Mouse (Mus musculus): ENCODE measurements around the gene Cdc26. TPM values are rescaled to one million over a fixed set of nuclear protein-coding genes. Genes with fewer than 3 reads are reported as not detected.

The Cdc26 gene
- polyA plus RNA-seq (2015; fragmentation: Illumina TruSeq; extraction: RNeasy Lipid Tissue Mini Kit (QIAGEN cat#74804); ENCODE audit: insufficient read depth, low replicate concordance) = 81.9 TPM

GRCm38 (mm10) chr4:62408601-62409282, at the start of gene Cdc26, which contains the start of gene Prpf4:
Gene Cdc26 (minus strand): TSS chr4:62408642.
Gene Prpf4 (plus strand): TSS chr4:62408797.

GRCm38 (mm10) chr4:62435081-62435480, 26.6 kb upstream of the Cdc26 start, which contains the start of gene Rnf183:
Gene Rnf183 (minus strand): TSS chr4:62435252.

GRCm38 (mm10) chr4:62360088-62360804, 48.2 kb downstream of the Cdc26 start, which contains the start of the genes Fkbp15 and Slc31a1:
Gene Fkbp15 (minus strand): TSS chr4:62360548.
Gene Slc31a1 (plus strand): TSS chr4:62360727.

Other genes starting within 250 kb of the Cdc26 start
- 2.5 TPM for gene Zfp37, start 177.6 kb downstream of the Cdc26 start, polyA plus RNA-seq (2015; fragmentation: Illumina TruSeq; extraction: RNeasy Lipid Tissue Mini Kit (QIAGEN cat#74804); ENCODE audit: insufficient read depth, low replicate concordance)
- gene Slc31a2, start 146.1 kb downstream of the Cdc26 start, polyA plus RNA-seq (2015; fragmentation: Illumina TruSeq; extraction: RNeasy Lipid Tissue Mini Kit (QIAGEN cat#74804); ENCODE audit: insufficient read depth, low replicate concordance) = 13.1 TPM
- gene Fkbp15, start 48.1 kb downstream of the Cdc26 start, polyA plus RNA-seq (2015; fragmentation: Illumina TruSeq; extraction: RNeasy Lipid Tissue Mini Kit (QIAGEN cat#74804); ENCODE audit: insufficient read depth, low replicate concordance) = 51.8 TPM
- gene Slc31a1, start 47.9 kb downstream of the Cdc26 start, polyA plus RNA-seq (2015; fragmentation: Illumina TruSeq; extraction: RNeasy Lipid Tissue Mini Kit (QIAGEN cat#74804); ENCODE audit: insufficient read depth, low replicate concordance) = 23.6 TPM
- 19.2 TPM for gene Prpf4, start 155 bp upstream of the Cdc26 start, polyA plus RNA-seq (2015; fragmentation: Illumina TruSeq; extraction: RNeasy Lipid Tissue Mini Kit (QIAGEN cat#74804); ENCODE audit: insufficient read depth, low replicate concordance)
- not detected for gene Rnf183, start 26.6 kb upstream of the Cdc26 start, polyA plus RNA-seq (2015; fragmentation: Illumina TruSeq; extraction: RNeasy Lipid Tissue Mini Kit (QIAGEN cat#74804); ENCODE audit: insufficient read depth, low replicate concordance)
- 0.55 TPM for gene Wdr31, start 62.3 kb upstream of the Cdc26 start, polyA plus RNA-seq (2015; fragmentation: Illumina TruSeq; extraction: RNeasy Lipid Tissue Mini Kit (QIAGEN cat#74804); ENCODE audit: insufficient read depth, low replicate concordance)
- 0.80 TPM for gene Bspry, start 71.4 kb upstream of the Cdc26 start, polyA plus RNA-seq (2015; fragmentation: Illumina TruSeq; extraction: RNeasy Lipid Tissue Mini Kit (QIAGEN cat#74804); ENCODE audit: insufficient read depth, low replicate concordance)
- 0.26 TPM for gene Hdhd3, start 94.8 kb upstream of the Cdc26 start, polyA plus RNA-seq (2015; fragmentation: Illumina TruSeq; extraction: RNeasy Lipid Tissue Mini Kit (QIAGEN cat#74804); ENCODE audit: insufficient read depth, low replicate concordance)
- 10.1 TPM for gene Alad, start 111.3 kb upstream of the Cdc26 start, polyA plus RNA-seq (2015; fragmentation: Illumina TruSeq; extraction: RNeasy Lipid Tissue Mini Kit (QIAGEN cat#74804); ENCODE audit: insufficient read depth, low replicate concordance)
- 38.6 TPM for gene Pole3, start 116.4 kb upstream of the Cdc26 start, polyA plus RNA-seq (2015; fragmentation: Illumina TruSeq; extraction: RNeasy Lipid Tissue Mini Kit (QIAGEN cat#74804); ENCODE audit: insufficient read depth, low replicate concordance)
- 0.59 TPM for gene 4933430I17Rik, start 116.7 kb upstream of the Cdc26 start, polyA plus RNA-seq (2015; fragmentation: Illumina TruSeq; extraction: RNeasy Lipid Tissue Mini Kit (QIAGEN cat#74804); ENCODE audit: insufficient read depth, low replicate concordance)
- gene Rgs3, start 151.2 kb upstream of the Cdc26 start, polyA plus RNA-seq (2015; fragmentation: Illumina TruSeq; extraction: RNeasy Lipid Tissue Mini Kit (QIAGEN cat#74804); ENCODE audit: insufficient read depth, low replicate concordance) = 42.9 TPM

Data from spleen, adult 10 weeks (tissue).